Mouse (Mus musculus) gastrocnemius, postnatal 25 days (tissue): ENCODE results near the gene Tmf1. TPM values are rescaled to one million over a fixed set of nuclear protein-coding genes. Genes with fewer than 3 reads are reported as not detected.

Experiments
- DNase-seq: peaks from one replicate; pipeline ENCODE4 v3.0.0; 2022
- total RNA-seq, 2 experiments: library from RNA; stranded (reverse); gene quantifications; 1 replicate in 1 of 2; 2 replicates in 1 of 2; pipeline ENCODE4 v1.2.3; 2021

Tmf1 gene
- total RNA-seq, 2 experiments from 2014 or later, result 35.7 to 40.0 TPM

DNA sequence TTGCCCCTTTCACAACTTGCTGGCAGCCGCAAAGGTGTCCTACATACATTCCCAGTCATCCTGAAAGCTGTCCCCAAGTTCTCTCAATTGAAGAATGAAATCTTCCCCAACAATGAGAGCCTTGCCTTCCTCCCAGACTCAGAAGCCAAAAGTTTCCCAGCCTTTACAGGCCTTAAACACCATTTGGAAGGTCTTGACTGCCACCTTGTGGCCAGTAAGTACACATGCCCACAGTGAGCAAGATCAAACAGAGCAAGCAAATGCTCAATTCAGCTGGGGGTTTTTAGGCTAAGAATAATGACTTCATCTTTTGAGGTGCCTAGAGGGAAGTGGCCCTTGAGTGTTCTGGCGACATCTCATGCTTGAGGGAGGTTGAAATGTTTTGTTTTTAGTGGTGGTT, 72.1 kb downstream of the Tmf1 start:
- no peak for DNase-seq

DNA sequence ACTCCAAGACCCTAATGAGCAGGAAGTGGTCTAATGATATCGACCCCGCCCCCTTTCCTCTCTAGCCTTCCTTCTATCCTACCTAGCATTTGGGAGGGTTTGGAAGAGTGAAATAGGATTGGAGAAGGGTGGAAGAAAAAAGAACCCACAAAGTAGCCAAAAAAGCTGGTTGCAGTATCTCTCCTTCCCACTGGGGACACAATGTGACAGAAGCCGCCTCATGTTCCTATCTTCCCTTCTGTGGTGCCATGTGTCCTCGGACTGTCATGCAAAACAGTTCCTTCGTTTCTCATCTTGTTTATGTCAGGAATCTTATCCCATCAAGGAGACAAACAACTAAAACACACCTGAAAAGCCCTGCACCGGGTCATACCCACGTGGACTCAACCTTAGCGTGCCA, 72.8 kb downstream of the Tmf1 start:
- no peak for DNase-seq

DNA sequence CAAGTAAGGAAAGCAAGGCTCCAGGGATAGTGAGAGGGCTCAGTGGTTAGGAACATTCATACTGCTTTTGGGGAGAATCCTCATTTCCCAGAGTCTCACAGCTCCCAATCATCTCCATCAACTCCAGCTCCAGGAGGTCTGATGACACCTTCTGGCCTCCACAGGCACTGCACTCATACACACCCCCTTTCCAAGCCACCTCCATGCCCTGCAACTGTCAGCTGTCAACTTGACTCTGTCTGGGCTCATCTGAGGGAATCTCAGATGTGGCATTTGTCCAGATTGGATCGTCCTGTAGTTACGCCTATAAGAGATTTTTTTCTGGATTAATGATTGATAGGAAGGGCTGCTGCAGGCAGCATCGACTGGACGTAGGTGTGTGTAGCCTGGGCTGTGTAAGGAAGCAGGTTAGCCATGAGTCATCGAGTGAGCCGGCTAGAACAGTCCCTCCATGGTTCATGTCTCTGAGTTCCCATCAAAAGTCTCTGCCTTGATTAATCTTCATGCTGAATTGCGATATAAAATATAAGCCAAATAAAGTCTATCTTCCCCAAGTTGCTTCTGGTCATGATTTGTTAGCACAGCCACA, 74.6 kb downstream of the Tmf1 start:
- no peak for DNase-seq

Other genes starting within 250 kb of the Tmf1 start
- under 1 TPM; 0.23 to 0.46 TPM for gene Fam19a4, start 118.7 kb downstream of the Tmf1 start, total RNA-seq
- 1 to 10 TPM; 4.1 to 6.0 TPM for gene Eogt, start 29.9 kb downstream of the Tmf1 start, total RNA-seq
- 10 to 100 TPM; 34.1 to 35.3 TPM for gene Uba3, start 26.5 kb upstream of the Tmf1 start, total RNA-seq
- 100 to 1,000 TPM; 132 to 165 TPM for gene Arl6ip5, start 31.6 kb upstream of the Tmf1 start, total RNA-seq
- 100 to 1,000 TPM; 143 to 148 TPM for gene Lmod3, start 73.6 kb upstream of the Tmf1 start, total RNA-seq